Mouse (Mus musculus) kidney, adult 9 months (tissue): ENCODE measurements around the gene Ubxn10.

Experiments
- DNase-seq: peaks from one replicate; pipeline ENCODE4 v3.0.0; 2022

Gene Ubxn10

DNA sequence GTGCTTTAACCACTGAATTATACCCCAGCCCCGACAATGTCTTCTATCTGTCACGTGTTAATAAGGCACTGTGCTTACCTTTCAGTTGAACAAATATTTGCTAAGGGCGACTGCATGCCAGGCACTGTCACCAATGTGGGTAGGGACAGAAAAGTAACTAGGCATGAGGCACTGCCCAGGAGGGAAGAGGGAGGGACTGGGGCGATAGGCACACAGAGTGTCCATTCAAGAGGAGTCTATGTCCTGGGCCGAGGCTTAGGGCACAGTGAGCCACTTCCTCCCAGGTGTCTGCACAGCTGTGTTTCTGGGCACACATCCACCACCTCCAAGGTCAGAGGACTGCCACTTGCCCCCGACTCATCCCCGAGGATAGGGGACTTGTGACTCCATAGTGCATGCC lies at the start of gene Ubxn10:
Ubxn10 (minus strand) TSS at position 137 of the 400 bp plus-strand sequence.
- no peak for DNase-seq

DNA sequence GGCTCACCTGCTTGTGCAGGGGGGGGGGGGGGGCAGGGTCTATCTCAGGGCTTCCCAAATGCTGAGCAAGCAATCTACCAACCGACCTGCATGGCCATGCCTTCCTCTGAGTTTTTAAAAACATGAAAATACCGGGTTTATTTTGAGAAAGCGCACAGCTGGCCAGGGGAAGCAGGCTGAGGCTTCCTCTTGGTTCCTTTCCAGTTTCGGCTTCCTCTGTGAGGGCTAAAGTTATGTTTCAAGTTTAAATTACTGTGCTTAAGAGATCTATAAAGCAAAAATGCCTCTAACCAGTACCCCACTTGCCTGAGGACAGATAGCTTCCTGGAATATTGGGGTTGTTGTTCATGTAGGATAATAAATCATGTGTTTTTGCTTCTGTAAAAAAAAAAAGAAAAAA lies 49.2 kb upstream of the Ubxn10 start:
- DNase-seq, result peak; percentile 32

DNA sequence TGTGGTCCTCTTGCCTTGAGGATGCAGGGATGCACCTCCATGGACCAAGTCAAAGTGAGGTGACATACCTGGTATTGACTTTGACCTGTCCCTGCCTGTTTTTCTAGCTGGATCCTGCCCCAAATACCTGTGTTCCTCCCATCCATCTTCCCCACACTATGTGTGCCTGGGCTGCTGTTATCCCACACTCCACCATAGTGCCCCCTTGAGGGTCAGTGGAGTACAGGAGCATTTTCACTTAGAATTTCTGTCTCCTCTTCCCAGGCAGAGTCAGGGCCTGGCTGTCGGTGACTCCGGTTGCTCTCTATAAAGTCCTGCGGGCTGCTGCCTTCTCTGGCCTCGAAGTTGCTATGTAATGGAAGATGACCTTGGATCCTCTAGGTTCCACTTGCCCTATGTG lies 48.8 kb upstream of the Ubxn10 start:
- no peak for DNase-seq

DNA sequence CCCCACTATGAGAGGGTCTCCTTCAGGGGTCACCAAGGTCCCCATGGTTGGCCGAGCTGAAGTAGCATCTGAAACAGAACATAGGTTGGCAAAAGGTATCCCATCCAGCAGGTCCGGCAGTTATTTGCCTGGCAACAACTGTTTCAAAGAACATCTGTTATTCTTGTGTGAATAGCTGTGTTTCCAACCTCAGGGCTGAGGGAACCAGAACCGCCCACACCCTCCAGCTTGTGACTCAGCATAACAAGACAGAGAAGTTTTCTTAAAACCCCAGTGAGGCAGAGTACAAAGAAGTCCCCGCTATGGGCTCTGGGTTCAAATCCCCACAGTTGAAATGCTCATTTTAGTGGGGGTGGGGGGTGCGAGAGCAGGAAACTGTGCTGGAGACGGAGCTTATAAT lies 45.1 kb upstream of the Ubxn10 start:
- DNase-seq, result no peak

DNA sequence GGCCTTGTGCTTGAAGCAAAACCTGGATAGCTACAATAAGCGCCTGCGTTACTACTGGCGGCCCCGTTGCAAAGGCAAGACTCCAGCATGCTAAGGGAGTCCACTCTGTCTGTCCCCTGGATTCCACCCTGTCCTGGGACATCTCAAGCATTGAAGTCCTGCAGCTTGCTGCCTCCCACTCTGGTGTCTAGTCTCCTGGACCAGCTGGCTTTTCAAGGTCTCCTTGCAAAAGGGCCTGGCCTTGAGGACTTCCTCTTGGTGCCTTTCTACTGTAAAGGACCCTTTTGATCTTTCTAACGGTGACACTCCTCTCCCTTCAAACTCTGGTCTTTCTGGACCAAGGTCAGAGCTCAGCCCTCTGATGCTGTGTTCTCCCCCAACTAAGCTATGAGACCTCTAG lies 43.3 kb upstream of the Ubxn10 start:
- no peak for DNase-seq

DNA sequence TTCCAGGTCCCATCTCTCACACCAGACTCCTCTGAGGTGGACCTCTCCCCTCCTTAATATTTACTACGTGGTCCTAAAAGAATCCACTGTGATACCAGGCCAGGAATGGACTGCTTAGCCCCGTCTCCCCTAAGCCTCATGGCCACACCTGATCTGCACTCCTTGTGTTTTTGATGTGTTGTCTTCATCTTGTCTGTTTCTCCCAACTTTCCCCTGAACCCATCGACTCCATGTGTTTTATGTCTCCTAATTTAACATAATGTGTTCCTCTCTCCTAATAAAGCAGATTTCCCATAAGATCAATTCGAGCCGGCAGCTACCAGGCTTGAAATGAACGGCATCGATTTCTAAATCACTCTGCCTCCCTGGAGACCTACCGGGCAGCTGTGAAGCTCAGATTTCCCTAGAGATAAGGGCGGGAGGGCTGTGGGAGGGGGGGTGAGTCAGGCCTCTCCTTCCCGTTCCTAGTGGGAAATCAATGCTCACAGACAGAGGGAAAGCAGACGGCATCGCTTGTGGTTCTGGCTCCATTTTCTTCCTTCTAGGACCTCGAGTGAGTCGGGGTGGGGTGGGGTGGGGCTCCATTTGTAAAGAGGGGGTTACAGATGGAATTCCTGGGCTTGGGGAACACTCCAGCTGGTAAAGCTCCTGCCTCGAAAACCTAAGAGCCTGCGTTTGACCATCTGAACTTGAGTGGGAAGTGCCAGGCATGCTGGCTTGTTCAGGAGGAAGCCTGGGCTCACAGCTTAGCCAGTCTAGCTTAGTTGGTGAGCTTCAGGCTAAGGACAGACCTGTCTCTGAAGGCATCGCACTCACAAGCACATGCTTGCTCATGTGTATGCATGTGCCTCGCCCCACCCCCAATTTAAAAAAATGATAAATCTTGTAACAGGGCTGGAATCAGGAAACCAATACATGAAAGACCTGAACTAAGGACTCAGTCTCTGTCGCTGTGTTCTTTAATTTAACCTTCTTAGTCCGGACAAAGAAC lies 40.7 kb upstream of the Ubxn10 start:
- no peak for DNase-seq

DNA sequence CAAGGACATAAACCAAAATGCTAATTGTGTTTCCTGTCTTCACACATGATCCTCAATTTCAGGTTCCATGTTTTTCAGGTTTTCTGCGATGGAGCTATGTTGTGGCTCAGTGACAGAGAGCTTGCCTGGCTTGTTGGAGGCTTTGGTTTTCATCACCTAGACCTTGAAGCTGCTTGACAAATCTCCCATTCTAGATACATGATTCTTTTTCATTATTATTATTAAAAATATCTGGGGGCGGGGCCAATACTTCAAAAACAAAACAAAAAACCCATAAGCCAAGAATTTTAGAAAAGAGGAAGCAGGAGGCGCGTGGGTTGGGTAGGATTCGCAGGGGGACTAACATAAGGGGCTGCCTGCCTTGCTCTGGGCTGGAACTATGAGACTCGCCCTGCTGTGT lies 38.5 kb upstream of the Ubxn10 start, which contains the start of gene Pla2g2d:
Pla2g2d (plus strand) TSS at position 301 of the 400 bp plus-strand sequence.
- no peak for DNase-seq

DNA sequence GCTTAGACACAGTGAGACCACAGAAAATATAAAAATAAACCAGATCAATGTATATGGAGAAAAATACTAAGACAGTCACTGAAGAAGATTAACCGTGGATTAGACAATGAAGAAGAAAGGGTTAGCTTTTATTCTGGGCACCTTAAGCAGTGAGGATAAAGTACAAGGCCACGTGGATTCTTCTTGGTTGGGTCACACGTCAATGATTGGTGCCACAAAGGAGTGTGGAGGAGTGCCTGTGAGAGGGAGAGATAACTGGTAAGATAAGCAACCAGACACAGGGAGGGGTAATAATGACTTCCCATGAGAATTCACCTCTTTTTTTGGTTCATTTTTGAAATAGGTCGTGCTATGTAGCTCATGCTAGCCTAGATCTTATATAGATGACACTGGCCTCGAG lies 35.4 kb upstream of the Ubxn10 start:
- no peak for DNase-seq

DNA sequence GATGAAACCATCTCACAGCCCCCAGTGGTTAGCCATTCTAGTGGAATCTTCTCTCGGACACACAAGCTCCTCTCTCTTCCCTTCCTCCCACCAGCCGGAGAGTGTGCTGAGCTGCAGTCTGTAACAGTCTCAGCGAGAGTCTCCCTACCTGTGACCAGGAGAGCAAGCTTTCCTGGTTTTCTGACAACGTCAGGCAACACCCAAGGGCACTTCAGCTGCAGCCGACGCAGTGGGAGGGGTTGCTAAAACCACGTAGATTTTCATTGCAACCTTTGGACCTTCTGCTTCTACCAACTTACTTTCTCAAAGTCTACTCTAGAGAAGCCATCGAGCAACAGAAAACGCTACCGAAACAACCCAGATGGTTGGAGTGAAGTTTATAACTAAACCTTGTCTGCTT lies 35.0 kb upstream of the Ubxn10 start:
- peak; percentile 40 for DNase-seq

DNA sequence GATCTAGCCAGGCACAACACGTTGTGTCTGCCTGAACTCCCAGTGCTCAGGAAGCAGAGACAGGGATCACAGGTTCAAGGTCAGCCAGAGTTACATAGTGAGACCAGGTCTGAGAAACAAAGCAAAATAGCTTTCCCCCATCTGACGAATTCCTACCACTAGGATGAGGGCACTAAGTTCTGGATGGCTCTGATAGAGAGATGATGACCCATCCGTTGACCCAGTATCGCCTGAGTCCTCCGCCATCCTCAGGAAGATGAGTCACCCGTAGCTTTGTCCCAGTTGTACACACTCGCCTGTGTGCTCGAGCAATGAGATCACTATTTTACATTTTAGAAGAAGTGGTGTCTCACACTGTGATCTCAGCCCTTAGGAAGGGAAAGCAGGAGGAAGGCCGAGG lies 25.3 kb upstream of the Ubxn10 start:
- no peak for DNase-seq

DNA sequence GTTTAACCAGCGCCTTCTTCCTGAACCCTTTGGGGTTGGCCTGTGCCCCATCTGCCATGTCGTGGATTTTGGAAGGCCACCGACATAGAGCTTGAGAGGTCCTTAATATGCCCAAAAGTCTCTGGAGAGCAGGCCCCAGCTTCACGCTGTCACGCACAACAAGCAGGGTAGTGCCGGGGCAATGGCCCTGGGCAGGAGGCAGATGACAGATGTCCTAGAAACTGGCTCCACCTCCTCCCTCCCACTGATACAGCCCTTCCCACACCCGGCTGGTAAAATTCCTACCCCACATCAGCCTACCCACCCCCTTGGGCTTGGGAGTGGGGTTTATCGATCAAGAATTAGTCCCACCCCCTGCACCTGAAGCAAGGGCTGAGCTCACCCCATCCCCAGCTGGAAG lies 20.4 kb upstream of the Ubxn10 start, which contains the start of gene Pla2g2f:
Pla2g2f (minus strand) TSS at position 211 of the 400 bp plus-strand sequence.
- DNase-seq, result no peak

DNA sequence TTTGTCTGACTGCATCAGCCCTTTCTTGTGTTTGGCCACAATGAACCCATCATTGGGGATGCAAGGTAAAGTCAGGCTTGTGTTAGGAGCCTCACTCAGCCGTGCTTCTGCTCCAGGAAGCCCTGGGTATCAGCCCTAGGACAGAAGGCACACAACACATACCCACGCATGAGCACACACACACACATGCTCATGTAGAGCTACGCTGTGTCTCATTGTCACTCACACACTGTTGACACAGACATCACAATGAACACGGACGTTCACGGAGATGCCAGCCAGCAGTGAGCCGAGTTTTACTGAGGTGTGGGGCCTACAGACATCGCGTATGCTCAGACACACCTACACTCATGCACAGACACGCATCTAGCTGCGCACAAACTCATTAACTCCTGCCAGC lies 19.0 kb upstream of the Ubxn10 start:
- no peak for DNase-seq

DNA sequence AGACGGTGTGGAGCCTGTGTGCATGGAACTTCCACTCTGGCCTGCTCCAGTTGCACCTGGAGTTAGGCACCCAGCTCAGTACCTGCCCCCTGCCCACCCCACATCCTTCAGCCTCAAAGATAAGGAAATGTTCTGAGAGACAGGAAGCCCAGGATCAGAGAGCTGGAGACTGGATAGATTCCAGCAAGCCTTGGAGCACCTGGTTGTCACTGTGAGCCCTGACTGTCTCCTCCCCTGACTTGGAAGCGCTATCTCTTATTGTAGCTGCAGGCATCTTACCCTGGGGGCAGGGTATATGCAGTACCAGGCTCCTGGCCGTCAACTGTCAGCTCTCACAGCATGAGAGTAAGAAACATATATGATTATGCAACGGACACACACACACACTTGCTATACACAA lies 18.5 kb upstream of the Ubxn10 start:
- DNase-seq, result no peak

DNA sequence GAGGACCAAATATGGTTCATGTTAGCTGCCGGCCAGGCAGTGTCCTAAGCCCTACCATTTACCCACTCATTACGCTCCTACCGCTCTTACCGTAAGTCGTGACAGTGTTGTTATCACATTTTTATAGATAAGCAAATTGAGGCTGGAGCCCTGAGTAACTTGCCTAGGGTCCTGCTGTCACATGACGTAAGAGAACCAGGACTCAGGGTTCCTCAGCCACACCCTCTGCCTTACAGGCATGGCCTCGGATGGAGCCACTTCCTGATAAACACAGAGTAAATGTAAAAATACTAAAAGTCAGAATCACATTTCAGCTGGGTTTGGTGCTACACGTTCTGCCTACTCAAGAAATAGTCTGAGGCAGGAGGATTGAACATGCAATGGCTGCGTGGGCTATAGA lies 17.5 kb upstream of the Ubxn10 start:
- DNase-seq, result no peak

DNA sequence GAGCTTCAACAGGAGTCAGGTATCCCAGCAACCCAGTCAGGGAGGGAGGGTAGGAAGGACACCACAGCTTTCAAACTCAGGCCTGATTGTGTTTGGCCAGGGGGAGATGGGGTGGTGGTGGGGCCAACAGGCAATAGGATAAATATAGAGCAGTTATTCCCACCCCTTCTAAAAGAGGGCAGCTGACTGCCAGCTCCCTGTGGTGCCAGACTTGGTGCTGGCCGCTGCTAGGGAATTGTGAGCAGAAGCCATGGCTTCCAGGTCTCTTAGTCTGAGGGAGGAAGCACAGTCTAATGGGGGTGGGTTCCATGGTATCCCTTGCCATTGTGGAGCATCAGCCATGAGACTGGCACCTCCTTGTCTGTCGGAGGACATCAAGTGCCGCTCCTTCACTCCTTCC lies 16.6 kb upstream of the Ubxn10 start:
- no peak for DNase-seq

DNA sequence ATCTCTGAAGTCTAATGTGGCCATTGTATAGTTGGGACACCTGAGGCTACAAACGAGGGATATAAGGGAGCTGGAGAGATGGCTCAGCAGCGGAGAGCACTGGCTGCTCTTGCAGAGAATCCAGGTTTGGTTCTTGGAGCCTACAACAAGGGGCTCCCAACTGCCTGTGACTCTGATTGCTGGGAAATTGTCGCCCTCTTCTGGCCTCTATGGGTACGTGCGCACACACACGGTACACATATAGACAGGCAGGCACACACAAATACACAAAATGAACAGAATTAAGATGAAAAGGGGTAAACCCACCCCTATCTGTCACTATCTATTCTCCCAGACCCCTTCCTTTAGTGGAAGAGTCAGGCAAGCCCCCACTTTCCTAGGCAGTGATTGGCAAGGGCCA lies 15.6 kb upstream of the Ubxn10 start:
- DNase-seq, result no peak

DNA sequence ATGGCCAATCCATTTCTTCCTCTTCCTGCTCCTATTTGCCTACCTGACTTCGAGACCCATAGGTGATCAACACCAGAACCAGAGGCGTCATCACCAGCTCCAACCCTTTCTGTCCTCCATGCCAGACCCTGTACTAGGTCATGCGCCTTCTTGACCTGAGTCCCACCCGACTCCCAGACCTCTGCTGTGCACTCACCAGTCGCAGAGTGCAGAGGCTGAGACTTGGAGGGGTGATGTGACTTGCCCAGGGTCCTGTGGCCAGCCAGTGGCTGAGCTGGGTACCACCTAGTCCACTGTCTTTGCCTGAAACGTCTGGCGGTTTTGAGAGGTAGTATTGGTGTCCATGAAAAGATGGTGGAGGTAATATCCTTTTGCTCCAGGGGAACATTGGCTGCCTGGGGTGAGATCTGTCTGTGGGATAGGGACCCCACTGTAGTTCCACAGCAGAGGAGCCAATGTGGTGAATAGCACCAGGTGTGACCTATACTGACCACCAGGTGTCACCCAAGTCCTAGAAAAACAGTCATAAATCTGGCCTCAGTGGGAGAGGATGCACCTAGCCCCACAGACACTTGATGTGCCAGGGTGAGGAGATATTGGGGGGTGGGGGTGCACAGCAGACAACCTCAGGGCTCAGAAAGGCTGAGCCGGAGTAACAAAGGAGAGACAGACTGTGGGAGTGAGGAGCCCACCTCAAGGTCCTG lies 11.6 kb upstream of the Ubxn10 start:
- peak; percentile 68 for DNase-seq

DNA sequence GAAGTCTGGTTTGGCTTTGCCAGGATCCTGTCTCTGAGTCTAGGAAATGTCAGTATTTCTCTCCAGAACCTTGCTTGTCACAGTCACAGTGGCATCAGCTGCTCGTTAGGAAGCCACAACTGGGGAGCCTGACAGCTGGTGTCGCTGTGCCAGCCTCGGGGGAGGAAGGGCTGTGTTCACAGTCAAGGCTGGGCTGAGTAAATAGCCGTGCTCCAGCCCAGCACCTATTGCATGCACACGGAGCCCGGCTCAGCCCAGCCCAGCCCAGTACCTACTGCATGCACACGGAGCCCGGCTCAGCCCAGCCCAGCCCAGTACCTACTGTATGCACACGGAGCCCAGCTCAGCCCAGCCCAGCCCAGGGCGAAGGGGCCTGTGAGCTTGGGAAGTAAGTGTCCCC lies 10.9 kb upstream of the Ubxn10 start:
- no peak for DNase-seq

DNA sequence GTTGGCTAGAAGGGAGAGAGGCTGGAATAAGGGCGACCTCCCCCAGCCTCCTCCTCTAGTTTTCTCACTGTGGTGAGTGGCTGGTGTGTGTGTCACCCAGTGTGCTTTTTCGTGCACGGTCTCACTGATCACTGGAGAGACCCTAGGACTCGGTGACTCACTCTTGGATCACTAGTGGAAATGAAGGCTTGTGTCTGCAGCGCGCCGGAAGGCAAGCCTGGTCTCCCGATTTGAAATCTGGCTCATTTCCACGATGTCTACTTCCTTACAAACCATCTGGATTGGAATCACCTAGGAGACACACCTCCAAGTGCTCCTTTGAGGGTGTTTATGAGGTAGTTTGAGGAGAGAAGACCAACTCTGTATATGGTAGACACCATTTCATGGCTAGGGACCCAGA lies 9.9 kb upstream of the Ubxn10 start:
- no peak for DNase-seq

DNA sequence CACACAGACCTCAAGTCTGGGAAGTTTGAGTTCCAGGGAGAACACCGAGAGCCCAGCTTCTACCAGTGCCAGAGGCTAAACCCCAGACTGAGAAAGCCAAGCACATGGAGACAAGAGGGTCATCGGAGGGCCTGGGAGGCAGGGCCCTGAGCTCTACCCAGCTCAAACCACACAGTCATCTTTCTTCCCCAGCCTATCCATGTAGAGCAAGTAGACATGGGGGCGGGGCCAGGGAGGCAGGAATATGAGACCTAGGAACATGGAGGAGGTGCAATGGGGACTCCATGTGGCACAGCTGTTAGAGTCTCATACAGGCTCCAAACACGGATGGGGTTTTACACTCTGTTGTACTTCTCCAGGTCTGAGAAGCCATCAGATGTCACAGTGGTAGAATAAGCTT lies 8.9 kb upstream of the Ubxn10 start:
- DNase-seq, result peak; percentile 59

DNA sequence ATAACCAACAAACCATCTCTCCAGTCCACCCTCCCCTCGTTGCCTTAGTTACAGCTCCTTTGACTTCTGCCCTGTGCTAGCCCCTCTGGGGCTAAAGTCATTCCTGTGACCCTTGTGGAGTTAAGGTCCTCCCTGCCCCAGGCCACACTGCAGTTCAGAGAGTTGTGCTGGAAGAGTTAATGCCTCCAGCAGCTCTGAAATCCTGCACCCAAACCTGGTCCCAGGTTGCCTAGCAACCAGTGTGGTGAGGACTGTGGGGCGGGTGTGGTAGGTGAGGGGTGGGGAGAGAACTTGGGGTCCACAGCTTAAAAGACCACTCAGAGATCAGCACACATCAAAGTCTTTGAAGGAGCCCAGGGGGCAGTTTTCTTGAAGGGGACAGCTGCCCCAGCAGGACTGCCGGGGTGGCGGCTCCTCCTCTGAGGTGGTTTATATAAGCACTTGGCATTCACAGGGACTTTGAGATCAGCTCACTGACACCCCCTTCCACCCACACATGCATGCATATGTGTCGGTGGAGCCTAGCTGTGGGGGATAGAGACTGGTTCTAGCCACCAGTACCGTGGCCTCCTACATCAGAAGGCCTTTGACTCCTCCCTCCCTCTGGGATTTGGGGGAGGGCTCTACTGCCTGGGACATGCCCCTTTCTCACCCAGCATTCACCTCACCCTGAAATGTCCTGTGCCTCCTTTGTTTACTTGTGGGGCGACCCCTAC lies 2.3 kb upstream of the Ubxn10 start:
- no peak for DNase-seq

DNA sequence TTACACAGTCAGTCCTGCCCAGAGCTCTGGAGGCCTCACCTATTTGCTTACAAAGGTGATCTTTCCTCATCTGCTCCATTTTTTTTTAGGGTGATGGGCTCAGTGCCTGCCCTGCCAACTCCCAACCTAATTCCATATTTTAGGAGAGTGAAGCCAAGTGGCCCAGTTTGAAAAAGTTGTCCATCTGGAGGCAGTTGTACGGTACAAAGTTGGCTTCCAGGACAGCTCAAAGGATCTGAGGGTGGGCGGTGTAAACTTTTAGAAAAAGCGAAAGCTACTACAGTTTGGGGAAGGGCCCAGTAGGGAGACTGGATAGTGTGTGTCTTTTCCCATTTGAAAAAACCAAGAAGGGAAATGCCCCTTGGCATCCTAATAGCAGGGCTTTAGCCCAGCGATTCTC lies 2.1 kb downstream of the Ubxn10 start:
- DNase-seq, result no peak

DNA sequence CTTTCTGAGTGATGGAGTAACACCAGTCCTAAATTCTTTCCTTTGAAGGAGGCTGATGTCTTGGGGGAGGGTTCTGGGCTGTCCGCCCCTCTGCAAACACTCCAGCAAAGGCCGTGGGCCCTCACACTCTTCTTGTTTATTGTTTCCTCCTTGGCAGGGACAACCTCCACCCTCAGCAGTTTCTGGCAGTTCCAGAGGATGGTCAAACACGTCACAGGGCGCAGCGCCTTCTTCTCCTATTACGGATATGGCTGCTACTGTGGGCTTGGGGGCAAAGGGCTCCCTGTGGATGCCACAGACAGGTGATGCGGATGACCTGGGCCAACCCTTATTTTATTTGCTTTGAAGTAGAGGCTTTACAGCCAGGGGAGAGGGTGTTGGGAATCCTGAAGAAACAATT lies 2.9 kb downstream of the Ubxn10 start:
- DNase-seq, result peak; percentile 56
